Mouse (Mus musculus): ENCODE data around the gene Robo1. TPM values are rescaled to one million over a fixed set of nuclear protein-coding genes. Genes with fewer than 3 reads are reported as not detected.

Robo1 gene
- total and polyA plus RNA-seq, 3 experiments = 0.44 TPM; not detected in 2

GRCm38 (mm10) chr16:73027692-73028091, 719.6 kb downstream of the Robo1 start:
- no peaks in the 10 kb centered on the region for H3K4me1 ChIP-seq (ENCODE audit: insufficient read depth, low read depth, low read length)
- H3K27me3 ChIP-seq (ENCODE audit: insufficient read depth, low read length) = no peaks in the 10 kb centered on the region
- TF ChIP-seq GATA1 (IDR thresholded peaks at IDR 0.05; ENCODE audit: borderline replicate concordance, low read length) = no peak
- TF ChIP-seq GATA2 (IDR thresholded peaks at IDR 0.05; ENCODE audit: borderline replicate concordance, low read depth, low read length) = no peak
- TF ChIP-seq POLR2AphosphoS5 (IDR thresholded peaks at IDR 0.05; ENCODE audit: insufficient replicate concordance, low read depth, low read length) = no peak
- TF ChIP-seq CTCF (IDR thresholded peaks at IDR 0.05; ENCODE audit: low read depth, low read length) = no peak
- TF ChIP-seq TAL1 (conservative IDR thresholded peaks at IDR 0.05; ENCODE audit: low read depth, low read length) = no peak
- no peaks in the 10 kb centered on the region for H3K36me3 ChIP-seq (replicated peaks)
- H3K4me3 ChIP-seq (ENCODE audit: low read depth, low read length) = no peak overlapping the region
- peaks cover 21% of the 10 kb centered on the region for H3K9me3 ChIP-seq (replicated peaks)
- ATAC-seq (ENCODE audit: extremely low read depth, insufficient number of reproducible peaks, low FRiP score, poor library complexity, severe bottlenecking) = no peak
- DNase-seq (ENCODE audit: low spot score) = no peak

GRCm38 (mm10) chr16:73030999-73031398, 722.9 kb downstream of the Robo1 start:
- peaks cover 18% of the 10 kb centered on the region for H3K9me3 ChIP-seq (replicated peaks)
- no peak for ATAC-seq (ENCODE audit: extremely low read depth, insufficient number of reproducible peaks, low FRiP score, poor library complexity, severe bottlenecking)

GRCm38 (mm10) chr16:73035210-73035985, 727.3 kb downstream of the Robo1 start:
- TF ChIP-seq GATA2 (IDR thresholded peaks at IDR 0.05; ENCODE audit: borderline replicate concordance, low read depth, low read length) = no peak
- no peak for TF ChIP-seq POLR2AphosphoS5 (IDR thresholded peaks at IDR 0.05; ENCODE audit: insufficient replicate concordance, low read depth, low read length)
- no peak for TF ChIP-seq TAL1 (conservative IDR thresholded peaks at IDR 0.05; ENCODE audit: low read depth, low read length)
- no peak for TF ChIP-seq GATA1 (IDR thresholded peaks at IDR 0.05; ENCODE audit: borderline replicate concordance, low read length)
- ATAC-seq (ENCODE audit: extremely low read depth, insufficient number of reproducible peaks, low FRiP score, poor library complexity, severe bottlenecking) (no peak), DNase-seq (ENCODE audit: low spot score) (no peak)
- Histone ChIP-seq H3K9me3 (replicated peaks) (peaks cover 25% of the 10 kb centered on the region), H3K4me3 (ENCODE audit: low read depth, low read length) (no peak overlapping the region), H3K4me1 (ENCODE audit: insufficient read depth, low read depth, low read length) (no peaks in the 10 kb centered on the region), H3K27me3 (ENCODE audit: insufficient read depth, low read length) (no peaks in the 10 kb centered on the region), H3K36me3 (replicated peaks) (no peaks in the 10 kb centered on the region)

More at GRCm38 (mm10) chr16:73030999-73031398, 722.9 kb downstream of the Robo1 start:
- Histone ChIP-seq H3K4me3 (ENCODE audit: low read depth, low read length) (no peak overlapping the region), H3K36me3 (replicated peaks) (no peaks in the 10 kb centered on the region), H3K27me3 (ENCODE audit: insufficient read depth, low read length) (no peaks in the 10 kb centered on the region), H3K4me1 (ENCODE audit: insufficient read depth, low read depth, low read length) (no peaks in the 10 kb centered on the region)
- DNase-seq (ENCODE audit: low spot score) = no peak
- TF ChIP-seq GATA1 (IDR thresholded peaks at IDR 0.05; ENCODE audit: borderline replicate concordance, low read length) = no peak
- TF ChIP-seq POLR2AphosphoS5 (IDR thresholded peaks at IDR 0.05; ENCODE audit: insufficient replicate concordance, low read depth, low read length) = no peak

- TF ChIP-seq GATA2 (IDR thresholded peaks at IDR 0.05; ENCODE audit: borderline replicate concordance, low read depth, low read length) = no peak
- no peak for TF ChIP-seq GATA1 (IDR thresholded peaks at IDR 0.05; ENCODE audit: borderline replicate concordance, low read length)
- no peak for TF ChIP-seq CTCF (IDR thresholded peaks at IDR 0.05; ENCODE audit: low read depth, low read length)
- TF ChIP-seq POLR2AphosphoS5 (IDR thresholded peaks at IDR 0.05; ENCODE audit: insufficient replicate concordance, low read depth, low read length) = no peak
- no peak for TF ChIP-seq TAL1 (conservative IDR thresholded peaks at IDR 0.05; ENCODE audit: low read depth, low read length)
- DNase-seq (ENCODE audit: low spot score) = no peak
- no peak overlapping the region for H3K4me3 ChIP-seq (ENCODE audit: low read depth, low read length)
- H3K9me3 ChIP-seq (replicated peaks) = peaks cover 18% of the 10 kb centered on the region
- H3K4me1 ChIP-seq (ENCODE audit: insufficient read depth, low read depth, low read length) = no peaks in the 10 kb centered on the region
- ATAC-seq (ENCODE audit: extremely low read depth, insufficient number of reproducible peaks, low FRiP score, poor library complexity, severe bottlenecking) = no peak
- H3K36me3 ChIP-seq (replicated peaks) = no peaks in the 10 kb centered on the region
- no peaks in the 10 kb centered on the region for H3K27me3 ChIP-seq (ENCODE audit: insufficient read depth, low read length)
These were observed 730.4 kb downstream of the Robo1 start for GRCm38 (mm10) chr16:73038552-73038951.

GRCm38 (mm10) chr16:73062461-73062860, 754.4 kb downstream of the Robo1 start:
- Histone ChIP-seq H3K36me3 (replicated peaks) (no peaks in the 10 kb centered on the region), H3K4me1 (ENCODE audit: insufficient read depth, low read depth, low read length) (no peaks in the 10 kb centered on the region), H3K27me3 (ENCODE audit: insufficient read depth, low read length) (no peaks in the 10 kb centered on the region), H3K9me3 (replicated peaks) (peaks cover 38% of the 10 kb centered on the region), H3K4me3 (ENCODE audit: low read depth, low read length) (no peak overlapping the region)
- DNase-seq (ENCODE audit: low spot score) (no peak), ATAC-seq (ENCODE audit: extremely low read depth, insufficient number of reproducible peaks, low FRiP score, poor library complexity, severe bottlenecking) (no peak)
- no peak for TF ChIP-seq GATA1 (IDR thresholded peaks at IDR 0.05; ENCODE audit: borderline replicate concordance, low read length)
- no peak for TF ChIP-seq CTCF (IDR thresholded peaks at IDR 0.05; ENCODE audit: low read depth, low read length)
- TF ChIP-seq GATA2 (IDR thresholded peaks at IDR 0.05; ENCODE audit: borderline replicate concordance, low read depth, low read length) = no peak
- TF ChIP-seq POLR2AphosphoS5 (IDR thresholded peaks at IDR 0.05; ENCODE audit: insufficient replicate concordance, low read depth, low read length) = no peak
- no peak for TF ChIP-seq TAL1 (conservative IDR thresholded peaks at IDR 0.05; ENCODE audit: low read depth, low read length)

- no peaks in the 10 kb centered on the region for H3K36me3 ChIP-seq (replicated peaks)
- no peaks in the 10 kb centered on the region for H3K4me1 ChIP-seq (ENCODE audit: insufficient read depth, low read depth, low read length)
- no peak for DNase-seq (ENCODE audit: low spot score)
- no peaks in the 10 kb centered on the region for H3K27me3 ChIP-seq (ENCODE audit: insufficient read depth, low read length)
- TF ChIP-seq GATA1 (IDR thresholded peaks at IDR 0.05; ENCODE audit: borderline replicate concordance, low read length) (no peak), TAL1 (conservative IDR thresholded peaks at IDR 0.05; ENCODE audit: low read depth, low read length) (no peak), CTCF (IDR thresholded peaks at IDR 0.05; ENCODE audit: low read depth, low read length) (no peak), GATA2 (IDR thresholded peaks at IDR 0.05; ENCODE audit: borderline replicate concordance, low read depth, low read length) (no peak), POLR2AphosphoS5 (IDR thresholded peaks at IDR 0.05; ENCODE audit: insufficient replicate concordance, low read depth, low read length) (no peak)
- H3K4me3 ChIP-seq (ENCODE audit: low read depth, low read length) = no peak overlapping the region
- peaks cover 31% of the 10 kb centered on the region for H3K9me3 ChIP-seq (replicated peaks)
- no peak for ATAC-seq (ENCODE audit: extremely low read depth, insufficient number of reproducible peaks, low FRiP score, poor library complexity, severe bottlenecking)
These were observed 759.7 kb downstream of the Robo1 start for GRCm38 (mm10) chr16:73067782-73068181.
